Mouse (Mus musculus) olfactory bulb, adult 2 months (tissue): ENCODE results near the gene Rab11fip4. TPM values are rescaled to one million over a fixed set of nuclear protein-coding genes. Genes with fewer than 3 reads are reported as not detected.

Experiments used
- H3K27ac ChIP-seq: fragments of 200-500 bp; 2 replicates; pipeline ENCODE4 v1.5.1; 2012; ENCODE audit warnings: low read depth, low read length; ENCODE audit not compliant: insufficient read depth
- H3K4me1 ChIP-seq: fragments of 200-500 bp; 2 replicates; pipeline ENCODE4 v1.6.1; 2012; ENCODE audit warnings: low read length; ENCODE audit not compliant: control insufficient read depth, insufficient read depth
- H3K4me3 ChIP-seq: fragments of 200-500 bp; 2 replicates; pipeline ENCODE4 v1.5.1; 2012; ENCODE audit warnings: mild to moderate bottlenecking, low read depth, low read length, moderate library complexity; ENCODE audit not compliant: insufficient read depth
- CTCF ChIP-seq: fragments of 200-500 bp; IDR thresholded peaks from 2 replicates; pipeline ENCODE4 v1.5.1; 2012; ENCODE audit warnings: low read depth, mild to moderate bottlenecking, low read length, moderate library complexity; ENCODE audit not compliant: insufficient read depth
- POLR2A ChIP-seq: fragments of 200-500 bp; IDR thresholded peaks from 2 replicates; pipeline ENCODE4 v1.6.1; 2012; ENCODE audit warnings: mild to moderate bottlenecking, low read depth, low read length, moderate library complexity; ENCODE audit not compliant: insufficient read depth
- WGBS: fragments of 180-500 bp; shearing (Covaris S2); methylation state at CpG from one replicate; pipeline ENCODE4 v1.1.7; 2018; 5-methylcytosine and 5-hydroxymethylcytosine counted together
- polyA plus RNA-seq: library from polyadenylated mRNA; stranded (reverse); fragments of >200 nt; gene quantifications from 2 replicates; pipeline ENCODE4 v1.2.4, GENCODE M21; 2012; ENCODE audit warnings: low replicate concordance; ENCODE audit not compliant: missing spikeins, insufficient read depth, insufficient read length

Gene Rab11fip4
- polyA plus RNA-seq, 1 experiment = 98.8 TPM

DNA sequence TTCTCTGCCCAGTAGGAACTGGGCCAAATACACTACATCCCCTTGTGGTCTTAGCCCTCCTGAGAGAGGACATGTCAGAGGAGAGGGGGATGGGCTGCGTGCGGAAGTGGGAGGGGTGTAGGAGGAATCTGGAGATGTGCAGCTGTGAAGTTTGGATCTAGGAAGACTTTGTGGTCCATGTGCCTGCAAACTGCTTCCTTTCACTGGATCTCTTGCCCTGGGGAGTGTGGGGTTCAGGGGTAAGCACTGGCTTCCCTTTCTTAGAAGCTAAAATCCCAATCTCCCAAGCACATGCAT, 125.4 kb downstream of the Rab11fip4 start:
- WGBS = 81% methylated on average over 2 of the region's 2 CpGs
- Histone ChIP-seq H3K27ac (no peak overlapping the region), H3K4me1 (peaks cover 6% of the 10 kb centered on the region), H3K4me3 (no peak overlapping the region)
- no peak for TF ChIP-seq CTCF
- TF ChIP-seq POLR2A = no peak

GRCm38 (mm10) chr11:79717271-79717670, 126.3 kb downstream of the Rab11fip4 start:
- TF ChIP-seq POLR2A = no peak
- TF ChIP-seq CTCF = no peak
- H3K4me1 ChIP-seq = no peaks in the 10 kb centered on the region
- H3K4me3 ChIP-seq = no peak overlapping the region
- H3K27ac ChIP-seq = no peak overlapping the region
- 85% methylated on average over 3 of the region's 3 CpGs for WGBS

- TF ChIP-seq CTCF (no peak), POLR2A (no peak)
- Histone ChIP-seq H3K4me3 (no peak overlapping the region), H3K27ac (no peak overlapping the region), H3K4me1 (no peaks in the 10 kb centered on the region)
- 71% methylated on average over 7 of the region's 7 CpGs for WGBS
Measured at GRCm38 (mm10) chr11:79717801-79718200, 126.8 kb downstream of the Rab11fip4 start.

DNA sequence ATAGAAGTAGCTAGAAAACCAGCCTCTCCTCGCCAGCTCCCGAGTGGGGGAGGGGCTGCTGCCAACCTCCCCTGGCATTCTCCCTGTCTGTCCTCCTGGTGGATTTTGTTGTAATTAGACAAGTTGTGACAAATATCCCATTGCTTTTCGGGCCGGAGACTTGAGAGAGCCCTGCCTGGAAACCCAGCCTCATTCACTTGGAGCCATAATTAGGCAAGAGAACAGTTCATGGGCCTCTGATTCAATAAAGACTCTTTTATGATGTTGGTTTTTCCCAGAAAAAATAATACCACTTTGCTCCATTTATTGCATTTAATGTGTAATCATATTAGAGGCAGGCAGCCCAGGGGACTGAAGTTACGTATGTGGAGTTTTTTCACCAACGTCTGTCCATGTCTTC, 127.2 kb downstream of the Rab11fip4 start:
- Histone ChIP-seq H3K27ac (no peak overlapping the region), H3K4me3 (no peak overlapping the region), H3K4me1 (no peaks in the 10 kb centered on the region)
- WGBS = 52% methylated on average over 6 of the region's 6 CpGs
- no peak for TF ChIP-seq POLR2A
- TF ChIP-seq CTCF = no peak

DNA sequence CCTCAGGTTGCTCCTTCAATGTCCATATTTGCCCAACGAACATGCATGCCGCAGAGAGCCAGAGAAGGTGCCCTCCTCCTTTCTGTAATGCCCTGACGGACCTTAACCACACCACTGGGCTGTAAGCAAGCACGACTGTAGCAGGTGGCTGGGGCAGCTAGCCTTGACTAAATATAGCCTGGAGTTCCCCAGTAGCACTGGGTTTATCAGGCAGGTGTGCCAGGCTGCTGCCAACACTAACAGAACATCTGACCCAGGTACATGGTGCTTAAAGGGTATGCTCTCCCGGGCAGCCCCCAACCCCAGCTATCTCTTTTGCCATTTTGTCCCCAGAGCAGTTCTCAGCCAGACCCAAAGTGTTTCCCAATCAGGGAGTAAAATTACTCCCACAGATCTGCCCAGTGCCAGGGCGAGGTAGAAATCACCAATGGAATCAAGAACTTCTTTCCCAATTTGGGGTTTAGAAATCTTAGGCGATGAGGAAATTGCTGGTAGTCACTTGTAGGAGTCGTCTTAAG, 127.9 kb downstream of the Rab11fip4 start:
- Histone ChIP-seq H3K4me1 (no peaks in the 10 kb centered on the region), H3K4me3 (no peak overlapping the region), H3K27ac (no peak overlapping the region)
- TF ChIP-seq CTCF = no peak
- no peak for TF ChIP-seq POLR2A
- 64% methylated on average over 8 of the region's 8 CpGs for WGBS

DNA sequence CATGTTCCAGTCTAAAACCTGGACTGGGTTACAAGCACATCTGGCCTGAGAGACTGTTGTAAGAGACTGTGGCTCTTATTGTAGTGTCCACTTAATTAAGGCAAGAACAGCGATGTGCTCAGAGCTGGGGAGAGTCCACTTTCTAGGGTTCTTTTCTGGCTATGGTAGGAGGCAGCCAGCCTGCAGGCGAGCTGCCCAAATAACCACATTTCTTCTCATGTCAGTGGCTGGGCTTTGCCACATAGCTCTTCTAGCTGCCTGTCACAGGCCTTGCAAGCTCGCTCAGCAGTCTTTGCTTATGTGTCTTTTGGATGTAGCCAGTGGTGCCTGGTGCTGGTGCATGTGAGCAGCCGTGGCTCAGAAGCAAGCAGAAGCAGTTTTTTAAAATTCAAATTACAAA, 129.7 kb downstream of the Rab11fip4 start:
- H3K4me3 ChIP-seq = no peak overlapping the region
- 78% methylated on average over 4 of the region's 4 CpGs for WGBS
- TF ChIP-seq POLR2A (no peak), CTCF (no peak)
- H3K27ac ChIP-seq = no peak overlapping the region
- H3K4me1 ChIP-seq = no peaks in the 10 kb centered on the region

DNA sequence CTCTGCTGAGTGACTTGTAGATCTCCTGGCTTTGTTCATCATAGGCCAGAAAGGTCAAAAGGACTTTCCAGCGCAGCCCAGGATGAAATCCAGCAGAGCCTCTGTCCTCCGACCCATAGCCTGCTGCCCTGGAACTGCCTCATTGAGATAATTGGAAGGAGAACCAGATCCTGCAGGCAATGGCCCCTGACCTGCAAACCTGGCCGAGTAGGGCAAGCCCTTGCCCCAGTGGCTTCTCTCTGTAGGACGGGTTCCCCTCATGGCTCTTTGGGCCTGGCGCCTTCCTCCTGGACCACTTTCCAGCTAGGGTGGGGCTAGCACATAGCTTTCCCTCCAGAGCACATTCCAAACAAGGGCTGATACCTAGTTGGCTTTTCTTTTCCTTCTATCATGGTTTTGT, 131.8 kb downstream of the Rab11fip4 start:
- Histone ChIP-seq H3K27ac (no peak overlapping the region), H3K4me3 (no peak overlapping the region), H3K4me1 (no peaks in the 10 kb centered on the region)
- TF ChIP-seq CTCF = no peak
- TF ChIP-seq POLR2A = no peak
- 90% methylated on average over 5 of the region's 5 CpGs for WGBS

DNA sequence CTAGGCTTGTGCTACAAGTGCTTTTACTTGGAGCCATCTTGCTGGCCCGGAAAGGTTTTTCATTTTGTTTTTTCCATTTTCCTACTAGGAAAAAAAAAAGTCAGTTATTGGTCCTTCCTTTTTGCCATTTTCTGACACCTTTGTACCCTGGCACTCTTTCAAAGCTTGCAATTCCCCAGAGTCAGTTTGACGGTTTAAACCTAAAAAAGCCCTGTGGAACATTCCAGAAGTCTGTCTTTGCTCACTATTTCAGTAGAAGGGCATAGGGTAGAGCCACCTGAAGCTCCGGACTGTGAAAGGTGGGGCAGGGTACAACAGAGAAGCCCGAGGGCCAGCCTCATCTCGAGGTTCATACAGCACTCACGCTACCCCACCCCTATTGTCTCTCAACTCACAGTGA, 134.0 kb downstream of the Rab11fip4 start:
- 91% methylated on average over 6 of the region's 6 CpGs for WGBS
- no peak overlapping the region for H3K4me3 ChIP-seq
- peaks cover 7% of the 10 kb centered on the region for H3K4me1 ChIP-seq
- TF ChIP-seq POLR2A (no peak), CTCF (no peak)
- H3K27ac ChIP-seq = no peak overlapping the region

DNA sequence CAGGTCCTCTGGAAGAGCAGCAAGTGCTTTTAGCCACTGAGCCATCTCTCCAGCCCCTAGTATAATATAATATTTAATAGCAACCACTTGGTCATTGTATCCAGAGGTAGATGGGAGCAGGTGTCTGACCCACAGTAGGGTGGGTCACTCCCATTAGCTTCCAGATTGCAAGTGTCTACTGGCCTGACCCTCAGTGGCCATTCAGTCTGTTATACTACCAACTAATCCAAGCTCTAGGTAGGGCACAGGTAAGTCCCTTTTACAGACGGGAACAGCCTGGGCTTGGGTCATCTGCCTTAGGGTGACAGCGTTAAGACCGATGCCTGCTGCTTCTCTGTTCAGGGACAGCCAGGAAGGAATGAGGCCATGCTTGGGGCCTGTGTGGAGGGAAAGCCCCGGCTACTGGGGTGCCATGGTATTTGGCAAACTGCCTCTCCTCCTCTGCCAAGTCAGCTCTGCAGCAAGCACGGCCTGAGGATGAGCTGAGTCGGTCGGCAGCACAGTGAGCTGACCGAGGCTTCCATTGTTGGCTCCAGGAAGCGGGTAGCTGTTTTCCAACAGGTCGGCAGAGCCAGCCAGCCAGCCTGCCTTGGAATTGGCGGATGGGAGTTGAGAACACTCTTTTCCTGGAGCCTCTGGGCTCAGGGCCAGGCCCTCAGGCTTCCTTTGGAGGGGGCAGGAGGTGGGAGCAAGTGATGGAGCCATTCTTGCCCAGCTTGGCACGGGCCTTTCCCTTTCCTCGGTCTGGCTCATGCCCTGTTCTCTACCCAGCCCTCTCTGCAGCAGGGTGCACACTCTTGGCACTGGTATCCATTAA, 138.4 kb downstream of the Rab11fip4 start:
- H3K4me3 ChIP-seq = no peak overlapping the region
- WGBS = 40% methylated on average over 13 of the region's 13 CpGs
- H3K4me1 ChIP-seq = peaks cover 12% of the 10 kb centered on the region
- H3K27ac ChIP-seq = no peak overlapping the region
- TF ChIP-seq POLR2A = no peak
- no peak for TF ChIP-seq CTCF

- WGBS = 88% methylated on average over 2 of the region's 2 CpGs
- peaks cover 12% of the 10 kb centered on the region for H3K4me1 ChIP-seq
- no peak overlapping the region for H3K27ac ChIP-seq
- H3K4me3 ChIP-seq = no peak overlapping the region
- TF ChIP-seq POLR2A (no peak), CTCF (no peak)
Measured at GRCm38 (mm10) chr11:79730462-79730861, 139.4 kb downstream of the Rab11fip4 start.
